Mouse (Mus musculus) thymus, postnatal 4 days (tissue): Measurements from ENCODE around the gene Exoc6b.
A peak's percentile ranks its signal among the peaks of the same experiment; 100 is the strongest.

Experiments
- DNase-seq: peaks from one replicate; pipeline ENCODE4 v3.0.0; 2021

Exoc6b gene

GRCm38 (mm10) chr6:84582826-84583225 lies 486.5 kb downstream of the Exoc6b start:
- DNase-seq = no peak

GRCm38 (mm10) chr6:84581833-84582445 lies 487.4 kb downstream of the Exoc6b start:
- no peak for DNase-seq

- no peak for DNase-seq
These were observed 488.1 kb downstream of the Exoc6b start for GRCm38 (mm10) chr6:84580979-84581832.

DNA sequence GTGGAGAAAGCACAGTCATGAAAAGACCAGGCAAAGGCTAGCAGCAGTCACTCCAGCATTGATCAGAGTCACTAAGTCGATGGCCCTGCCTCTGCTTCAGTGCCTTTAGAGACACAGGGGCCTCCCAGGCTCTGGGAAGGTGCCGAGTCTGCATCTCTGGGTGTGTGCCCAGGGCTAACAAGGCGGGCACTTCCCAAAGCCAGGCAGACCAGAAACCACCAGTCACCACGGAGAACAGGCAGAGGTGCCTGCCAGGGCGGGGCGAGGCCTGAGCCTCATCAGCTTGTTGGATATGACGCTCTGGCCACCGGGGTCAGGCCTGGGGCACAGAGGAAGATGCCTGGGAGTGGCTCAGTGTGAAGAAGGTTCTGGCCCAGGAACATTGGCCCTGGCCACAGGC lies 489.8 kb downstream of the Exoc6b start:
- DNase-seq = no peak

GRCm38 (mm10) chr6:84578928-84579327 lies 490.4 kb downstream of the Exoc6b start:
- peak; percentile 62 for DNase-seq

DNA sequence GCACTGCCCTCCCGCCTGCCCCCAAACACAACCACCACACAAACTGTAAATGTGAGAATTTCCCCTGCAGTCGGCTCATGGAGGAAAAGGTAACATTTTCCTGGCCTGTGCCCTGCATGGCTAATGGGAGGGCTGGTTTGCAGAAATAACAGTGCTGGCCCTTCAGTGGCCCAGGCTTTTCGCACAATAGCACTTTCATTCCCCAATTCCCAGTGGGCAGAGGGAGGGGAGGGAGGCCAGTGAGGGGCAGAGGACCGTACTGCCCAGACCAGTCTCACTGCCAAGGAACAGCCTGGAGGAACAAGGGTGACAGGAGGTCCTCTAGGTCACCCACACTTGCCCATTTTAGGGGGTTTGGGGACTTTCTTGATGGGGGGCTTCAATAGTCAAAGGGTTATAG lies 491.4 kb downstream of the Exoc6b start:
- no peak for DNase-seq

DNA sequence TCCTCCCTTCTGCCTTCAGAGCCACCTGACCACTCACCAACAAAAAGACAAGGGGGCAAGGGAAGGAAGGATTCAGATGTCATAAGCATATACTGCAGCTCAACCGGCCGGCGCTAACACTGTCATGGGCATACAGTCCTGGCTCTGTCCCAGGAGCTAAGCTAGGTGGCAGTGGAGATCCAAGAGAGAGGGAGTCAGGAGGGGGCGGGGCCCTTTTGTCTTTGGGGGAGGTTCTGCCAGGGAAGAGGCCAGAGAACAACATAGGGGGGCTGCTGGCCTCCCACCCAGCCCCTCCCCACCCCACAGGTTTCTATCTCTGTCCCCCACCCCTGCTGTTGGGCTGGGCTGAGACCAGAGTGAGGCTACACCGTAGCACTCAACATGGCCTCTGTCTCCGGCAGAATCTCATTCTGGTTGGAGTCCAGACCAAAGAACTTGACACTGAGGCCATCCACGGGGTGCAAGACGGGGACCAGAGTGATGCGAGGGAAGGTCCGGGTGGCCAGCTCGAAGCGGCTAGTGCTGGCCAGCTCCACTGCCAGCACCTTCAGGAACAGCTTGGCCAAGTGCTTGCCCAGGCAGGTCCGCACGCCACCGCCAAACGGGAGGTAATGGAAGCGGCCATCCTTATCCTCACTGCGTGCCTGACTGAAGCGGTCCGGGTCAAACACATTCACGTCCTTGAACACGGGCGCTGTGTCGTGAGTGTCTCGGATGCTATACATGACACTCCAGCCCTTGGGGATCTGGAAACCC lies 495.2 kb downstream of the Exoc6b start:
- DNase-seq = no peak

DNA sequence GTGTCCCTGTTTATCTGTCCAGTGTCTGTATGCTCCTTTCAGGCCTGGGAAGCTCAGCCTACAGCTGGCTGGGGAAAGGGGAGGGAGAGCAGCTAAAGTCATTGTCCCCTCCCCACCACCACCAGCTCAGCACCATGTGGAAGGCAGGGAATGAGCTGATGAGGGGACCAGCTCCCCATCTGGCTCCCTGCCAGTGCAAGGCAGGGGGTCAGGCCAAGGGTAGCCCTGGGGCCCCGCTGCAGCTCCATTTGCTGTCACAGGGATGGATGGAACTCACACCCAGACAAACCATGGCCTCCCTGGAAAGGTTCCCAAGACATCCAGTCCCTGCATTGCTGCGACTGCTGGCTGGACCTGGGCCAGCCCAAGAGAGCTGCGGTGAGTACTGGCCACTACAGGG lies 499.3 kb downstream of the Exoc6b start:
- DNase-seq = no peak

DNA sequence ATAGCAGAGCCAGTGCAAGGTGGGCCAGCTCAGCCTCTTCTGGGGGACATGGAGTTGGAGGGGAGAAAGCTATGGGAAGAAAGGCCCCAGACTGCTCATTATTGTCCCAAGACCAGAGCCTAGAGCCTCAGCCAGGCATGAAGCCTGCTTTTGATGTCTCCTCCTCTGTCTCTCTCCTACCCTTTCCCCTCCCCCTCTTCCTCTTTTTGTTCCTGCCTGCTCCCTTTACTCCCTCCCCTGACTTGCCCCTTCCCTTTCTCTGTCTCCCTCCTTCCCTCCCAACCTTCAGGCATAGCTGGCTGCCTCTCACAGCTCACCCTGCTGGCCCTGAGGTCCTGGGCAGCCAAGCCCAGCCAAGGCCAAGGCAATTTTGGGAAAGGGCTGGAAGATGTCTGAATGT lies 499.7 kb downstream of the Exoc6b start:
- DNase-seq = no peak

- no peak for DNase-seq
These were observed 500.4 kb downstream of the Exoc6b start for GRCm38 (mm10) chr6:84568880-84569279.
